Mouse (Mus musculus): ENCODE measurements at regions not wholly inside any gene's neighbourhood (a gene's known extent, or its start where the extent isn't known, plus 50 kb on each side); places are given as distances from the start of the nearest gene placed in this dataset.

DNA sequence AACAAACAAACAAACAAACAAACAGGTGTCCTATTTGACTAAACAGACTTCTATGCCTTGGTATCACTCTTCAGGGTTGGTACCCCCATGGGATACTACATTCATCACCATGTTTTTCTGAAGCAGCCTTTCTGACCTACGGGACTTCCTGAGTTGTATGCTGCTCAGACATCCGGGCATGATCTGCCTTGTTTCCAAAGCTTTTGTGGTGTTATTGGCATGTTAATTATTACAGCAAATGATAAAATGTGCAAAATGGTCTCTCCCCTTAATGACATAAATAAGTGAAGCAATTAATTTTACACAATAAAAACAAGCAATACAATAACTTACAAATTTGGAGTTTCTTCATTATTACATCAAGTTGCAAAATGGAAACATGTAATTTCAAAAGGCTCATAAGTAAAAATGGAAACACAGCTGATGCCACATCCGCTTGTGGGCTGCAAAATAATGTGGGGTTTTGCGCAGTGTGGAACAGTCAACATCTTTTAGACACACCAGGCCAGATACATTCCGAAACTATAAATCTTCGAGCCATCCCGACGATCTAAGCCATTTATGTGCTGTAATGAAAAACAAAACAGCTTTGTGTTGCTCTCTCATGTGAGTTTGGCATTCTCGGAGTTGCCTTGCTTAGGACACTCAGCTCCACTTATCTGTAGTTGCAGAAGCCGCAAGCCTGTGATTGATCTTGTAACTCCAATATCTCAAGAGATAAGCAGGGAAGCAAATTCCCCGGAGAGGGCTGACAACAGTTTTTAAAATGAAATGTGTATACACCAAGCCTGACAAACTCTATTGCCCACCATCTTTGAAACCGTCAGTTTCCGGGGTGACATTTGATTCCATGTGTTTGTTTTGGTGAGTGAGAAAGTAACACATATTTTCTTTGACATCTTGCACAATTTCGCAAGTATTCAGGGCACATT, 121.3 kb downstream of the Cdca7 start:
- no peak for TF ChIP-seq POLR2A (IDR thresholded peaks at IDR 0.05; ENCODE audit: insufficient read depth, low read length)
- no peak for TF ChIP-seq EP300 (IDR thresholded peaks at IDR 0.05; ENCODE audit: insufficient read depth, low read depth, low read length)
